Mouse (Mus musculus) myocyte (in vitro differentiated cells): ENCODE results near the gene Zfp184. TPM values are rescaled to one million over a fixed set of nuclear protein-coding genes. Genes with fewer than 3 reads are reported as not detected.

Experiments used
- H3K27me3 ChIP-seq: one replicate; pipeline ENCODE4 v1.6.1; 2011; ENCODE audit not compliant: control insufficient read depth, insufficient read depth, insufficient read length
- H3K36me3 ChIP-seq: one replicate; pipeline ENCODE4 v1.6.1; 2011; ENCODE audit not compliant: control insufficient read depth, insufficient read depth
- H3K4me2 ChIP-seq: one replicate; pipeline ENCODE4 v1.6.1; 2011; ENCODE audit warnings: low read depth, control low read depth
- H3K4me3 ChIP-seq: one replicate; pipeline ENCODE4 v1.5.1; 2011; ENCODE audit warnings: mild to moderate bottlenecking, control low read depth, moderate library complexity
- H3K79me2 ChIP-seq: one replicate; pipeline ENCODE4 v1.6.1; 2011; ENCODE audit not compliant: control insufficient read depth, insufficient read depth
- H3ac ChIP-seq: one replicate; pipeline ENCODE4 v1.6.1; 2011; ENCODE audit not compliant: control insufficient read depth, insufficient read length
- CEBPB ChIP-seq: IDR thresholded peaks from 2 replicates; pipeline ENCODE4 v1.6.1; 2011; ENCODE audit warnings: mild to moderate bottlenecking, moderate library complexity; ENCODE audit not compliant: poor library complexity, insufficient read depth, severe bottlenecking
- E2F4 ChIP-seq: IDR thresholded peaks from one replicate; pipeline ENCODE4 v1.6.1; 2011; ENCODE audit warnings: mild to moderate bottlenecking, control low read depth, moderate library complexity; ENCODE audit not compliant: insufficient read depth
- MAX ChIP-seq: IDR thresholded peaks from one replicate; pipeline ENCODE4 v1.6.1; 2011; ENCODE audit warnings: low read depth, mild to moderate bottlenecking, control low read depth
- MYOD1 ChIP-seq, 3 experiments: IDR thresholded peaks; one replicate each; pipeline ENCODE4 v1.6.1; 2011; ENCODE audit warnings: control low read depth in 2 of 3, low read depth in 2 of 3, mild to moderate bottlenecking in 2 of 3, moderate library complexity in 1 of 3; ENCODE audit not compliant: insufficient read length in 2 of 3, control insufficient read depth in 1 of 3
- MYOG ChIP-seq, 3 experiments: IDR thresholded peaks; one replicate each; pipeline ENCODE4 v1.6.1; 2011; ENCODE audit warnings: control low read depth in 2 of 3, low read depth in 2 of 3, mild to moderate bottlenecking in 2 of 3; ENCODE audit not compliant: insufficient read length in 2 of 3, control insufficient read depth in 1 of 3, insufficient read depth in 1 of 3
- POLR2A ChIP-seq: IDR thresholded peaks from one replicate; pipeline ENCODE4 v1.6.1; 2011; ENCODE audit warnings: low read depth, mild to moderate bottlenecking, control low read depth, moderate library complexity; ENCODE audit not compliant: insufficient read length
- POLR2AphosphoS2 ChIP-seq: IDR thresholded peaks from one replicate; pipeline ENCODE4 v1.6.1; 2011; ENCODE audit warnings: low read depth, control low read depth; ENCODE audit not compliant: insufficient read length
- REST ChIP-seq: IDR thresholded peaks from one replicate; pipeline ENCODE4 v1.6.1; 2011; ENCODE audit warnings: mild to moderate bottlenecking, control low read depth, moderate library complexity; ENCODE audit not compliant: insufficient read depth, insufficient read length
- SRF ChIP-seq: IDR thresholded peaks from one replicate; pipeline ENCODE4 v1.6.1; 2011; ENCODE audit warnings: low read depth; ENCODE audit not compliant: control insufficient read depth, insufficient read length
- TCF12 ChIP-seq: IDR thresholded peaks from one replicate; pipeline ENCODE4 v1.6.1; 2011; ENCODE audit warnings: mild to moderate bottlenecking, control low read depth; ENCODE audit not compliant: poor library complexity, insufficient read depth, severe bottlenecking
- TCF3 ChIP-seq: IDR thresholded peaks from one replicate; pipeline ENCODE4 v1.6.1; 2011; ENCODE audit warnings: low read depth, control low read depth; ENCODE audit not compliant: insufficient read length
- USF1 ChIP-seq: IDR thresholded peaks from one replicate; pipeline ENCODE4 v1.6.1; 2011; ENCODE audit warnings: low read depth, mild to moderate bottlenecking, control low read depth, moderate library complexity
- polyA plus RNA-seq: library from polyadenylated mRNA; unstranded; fragments of >200 nt; fragmentation: generic; extraction: Trizol; gene quantifications from one replicate; pipeline ENCODE4 v1.2.1, GENCODE M21; 2012; ENCODE audit warnings: missing spikeins

The Zfp184 gene
- polyA plus RNA-seq, 1 experiment: 0.89 TPM

- no peaks in the 10 kb centered on the region for H3K79me2 ChIP-seq
- H3K36me3 ChIP-seq: no peaks in the 10 kb centered on the region
- TF ChIP-seq POLR2AphosphoS2 (no peak), MYOG (IDR thresholded peaks at IDR 0.05; ENCODE audit: control insufficient read depth in 1 of 3, insufficient read depth in 1 of 3, insufficient read length in 2 of 3, low read depth in 2 of 3) (no peak), CEBPB (no peak), USF1 (no peak), SRF (no peak), MAX (no peak), TCF12 (no peak), E2F4 (no peak), REST (no peak), TCF3 (no peak), POLR2A (no peak), MYOD1 (IDR thresholded peaks at IDR 0.05; ENCODE audit: control insufficient read depth in 1 of 3, insufficient read length in 2 of 3, low read depth in 2 of 3) (no peak)
- no peak overlapping the region for H3ac ChIP-seq
- H3K4me3 ChIP-seq: no peak overlapping the region
- no peak overlapping the region for H3K4me2 ChIP-seq
- no peaks in the 10 kb centered on the region for H3K27me3 ChIP-seq
These were observed 13.9 kb upstream of the Zfp184 start for GRCm38 (mm10) chr13:21930981-21931380.

GRCm38 (mm10) chr13:21931740-21932139 is 13.2 kb upstream of the Zfp184 start:
- no peak overlapping the region for H3K4me3 ChIP-seq
- no peaks in the 10 kb centered on the region for H3K79me2 ChIP-seq
- no peak overlapping the region for H3ac ChIP-seq
- no peaks in the 10 kb centered on the region for H3K36me3 ChIP-seq
- H3K27me3 ChIP-seq: no peaks in the 10 kb centered on the region
- TF ChIP-seq POLR2AphosphoS2: no peak
- no peak for TF ChIP-seq MAX
- TF ChIP-seq REST: no peak
- H3K4me2 ChIP-seq: no peak overlapping the region

GRCm38 (mm10) chr13:21933626-21934548 is 11.0 kb upstream of the Zfp184 start:
- no peak overlapping the region for H3ac ChIP-seq
- H3K36me3 ChIP-seq: no peaks in the 10 kb centered on the region
- TF ChIP-seq MAX: no peak
- no peak for TF ChIP-seq MYOG (IDR thresholded peaks at IDR 0.05; ENCODE audit: control insufficient read depth in 1 of 3, insufficient read depth in 1 of 3, insufficient read length in 2 of 3, low read depth in 2 of 3)
- no peak for TF ChIP-seq POLR2A
- TF ChIP-seq TCF3: no peak
- TF ChIP-seq CEBPB: no peak
- TF ChIP-seq REST: no peak
- TF ChIP-seq MYOD1 (IDR thresholded peaks at IDR 0.05; ENCODE audit: control insufficient read depth in 1 of 3, insufficient read length in 2 of 3, low read depth in 2 of 3): no peak
- TF ChIP-seq USF1: no peak
- TF ChIP-seq SRF: no peak
- TF ChIP-seq E2F4: no peak
- no peaks in the 10 kb centered on the region for H3K79me2 ChIP-seq
- no peak overlapping the region for H3K4me2 ChIP-seq
- H3K27me3 ChIP-seq: no peaks in the 10 kb centered on the region
- H3K4me3 ChIP-seq: no peak overlapping the region

- Histone ChIP-seq H3K4me2 (peak overlapping the region; percentile 46), H3ac (no peak overlapping the region), H3K36me3 (no peaks in the 10 kb centered on the region), H3K79me2 (no peaks in the 10 kb centered on the region), H3K27me3 (no peaks in the 10 kb centered on the region), H3K4me3 (peak overlapping the region; percentile 9)
- no peak for TF ChIP-seq SRF
- TF ChIP-seq REST: no peak
- TF ChIP-seq MYOG (IDR thresholded peaks at IDR 0.05; ENCODE audit: control insufficient read depth in 1 of 3, insufficient read depth in 1 of 3, insufficient read length in 2 of 3, low read depth in 2 of 3): no peak
- TF ChIP-seq TCF3: no peak
- TF ChIP-seq TCF12: no peak
- TF ChIP-seq MAX: no peak
- no peak for TF ChIP-seq CEBPB
- no peak for TF ChIP-seq POLR2A
- TF ChIP-seq POLR2AphosphoS2: no peak
These were observed 9.7 kb upstream of the Zfp184 start for GRCm38 (mm10) chr13:21934982-21935791.

- Histone ChIP-seq H3K4me2 (peak overlapping the region; percentile 50), H3ac (no peak overlapping the region), H3K36me3 (no peaks in the 10 kb centered on the region), H3K79me2 (no peaks in the 10 kb centered on the region), H3K27me3 (no peaks in the 10 kb centered on the region), H3K4me3 (peak overlapping the region; percentile 9)
- TF ChIP-seq REST (no peak), POLR2A (no peak), CEBPB (no peak), MYOG (IDR thresholded peaks at IDR 0.05; ENCODE audit: control insufficient read depth in 1 of 3, insufficient read depth in 1 of 3, insufficient read length in 2 of 3, low read depth in 2 of 3) (no peak), USF1 (no peak), MYOD1 (IDR thresholded peaks at IDR 0.05; ENCODE audit: control insufficient read depth in 1 of 3, insufficient read length in 2 of 3, low read depth in 2 of 3) (no peak), MAX (no peak), SRF (no peak), TCF3 (no peak), POLR2AphosphoS2 (no peak), E2F4 (no peak), TCF12 (no peak)
These were observed 9.1 kb upstream of the Zfp184 start for GRCm38 (mm10) chr13:21935833-21936232.
